Mouse (Mus musculus): ENCODE data around the gene Gm28042.

The Gm28042 gene

GRCm38 (mm10) chr2:120026984-120027949 lies at the start of gene Gm28042, which contains the start of gene Jmjd7:
Gene Gm28042 (plus strand): TSS chr2:120027493.
Gene Jmjd7 (plus strand): TSS chr2:120027483.
- peak; percentile 95 for DNase-seq

- no peak for DNase-seq
Measured at GRCm38 (mm10) chr2:119980343-119980986, 46.8 kb upstream of the Gm28042 start.

GRCm38 (mm10) chr2:119981631-119982030 lies 45.7 kb upstream of the Gm28042 start:
- no peak for DNase-seq

- no peak for DNase-seq
Measured at GRCm38 (mm10) chr2:119985871-119986270, 41.4 kb upstream of the Gm28042 start.

GRCm38 (mm10) chr2:119986369-119986768 lies 40.9 kb upstream of the Gm28042 start:
- DNase-seq: no peak

- DNase-seq: no peak
Measured at GRCm38 (mm10) chr2:119987441-119987840, 39.9 kb upstream of the Gm28042 start.

GRCm38 (mm10) chr2:119988952-119989351 lies 38.3 kb upstream of the Gm28042 start:
- DNase-seq: no peak

GRCm38 (mm10) chr2:119990881-119991280 lies 36.4 kb upstream of the Gm28042 start:
- no peak for DNase-seq

- no peak for DNase-seq
Measured at GRCm38 (mm10) chr2:119992349-119992748, 34.9 kb upstream of the Gm28042 start.

GRCm38 (mm10) chr2:119993515-119993914 lies 33.8 kb upstream of the Gm28042 start:
- no peak for DNase-seq

GRCm38 (mm10) chr2:119994839-119995238 lies 32.5 kb upstream of the Gm28042 start:
- no peak for DNase-seq

GRCm38 (mm10) chr2:119995391-119996281 lies 31.7 kb upstream of the Gm28042 start:
- DNase-seq: no peak

- DNase-seq: no peak
Measured at GRCm38 (mm10) chr2:119997354-119997753, 29.9 kb upstream of the Gm28042 start.

GRCm38 (mm10) chr2:119999731-120000130 lies 27.6 kb upstream of the Gm28042 start:
- DNase-seq: no peak

- no peak for DNase-seq
Measured at GRCm38 (mm10) chr2:120000882-120001584, 26.3 kb upstream of the Gm28042 start.

GRCm38 (mm10) chr2:120001956-120002355 lies 25.3 kb upstream of the Gm28042 start:
- no peak for DNase-seq

- DNase-seq: no peak
Measured at GRCm38 (mm10) chr2:120003970-120004369, 23.3 kb upstream of the Gm28042 start.

- DNase-seq: no peak
Measured at GRCm38 (mm10) chr2:120006696-120007095, 20.6 kb upstream of the Gm28042 start.

GRCm38 (mm10) chr2:120007680-120008210 lies 19.5 kb upstream of the Gm28042 start:
- DNase-seq: no peak

- peak; percentile 28 for DNase-seq
Measured at GRCm38 (mm10) chr2:120008672-120009071, 18.6 kb upstream of the Gm28042 start.

GRCm38 (mm10) chr2:120011462-120012200 lies 15.7 kb upstream of the Gm28042 start:
- peak; percentile 60 for DNase-seq

All from liver (tissue).